Mouse (Mus musculus) limb, embryonic 14.5 days (tissue): ENCODE results near the gene Six5. TPM values are rescaled to one million over a fixed set of nuclear protein-coding genes. Genes with fewer than 3 reads are reported as not detected.
A peak's percentile ranks its signal among the peaks of the same experiment; 100 is the strongest.

ENCODE experiments used
- ATAC-seq: fragments of 200-750 bp; cut with Nextera tagmentation; 2 replicates; pipeline ENCODE4 v1.8.0; 2017; ENCODE audit warnings: low read depth, moderate number of reproducible peaks, moderate TSS enrichment; ENCODE audit not compliant: low FRiP score
- DNase-seq: peaks from one replicate; pipeline ENCODE4 v3.0.0-alpha.2; 2015; ENCODE audit warnings: low spot score
- H3K27ac ChIP-seq: fragments of 300-500 bp; sonication (generic); replicated peaks from 2 replicates; pipeline ENCODE4 v1.5.1; 2014; ENCODE audit warnings: low read depth, mild to moderate bottlenecking, low read length, moderate library complexity, mixed read lengths
- H3K27me3 ChIP-seq: fragments of 300-500 bp; sonication (generic); 2 replicates; pipeline ENCODE4 v1.6.1; 2014; ENCODE audit warnings: low read length, mixed read lengths; ENCODE audit not compliant: control insufficient read depth, insufficient read depth
- H3K36me3 ChIP-seq: fragments of 300-500 bp; sonication (generic); 2 replicates; pipeline ENCODE4 v1.6.1; 2014; ENCODE audit warnings: mild to moderate bottlenecking, low read length, moderate library complexity, mixed read lengths; ENCODE audit not compliant: control insufficient read depth, insufficient read depth
- H3K4me1 ChIP-seq: fragments of 300-500 bp; sonication (generic); 2 replicates; pipeline ENCODE4 v1.6.1; 2014; ENCODE audit warnings: antibody characterized with exemption, low read length, mixed read lengths; ENCODE audit not compliant: control insufficient read depth, insufficient read depth
- H3K4me2 ChIP-seq: fragments of 300-500 bp; sonication (generic); replicated peaks from 2 replicates; pipeline ENCODE4 v1.6.1; 2014; ENCODE audit warnings: low read depth, mild to moderate bottlenecking, low read length, moderate library complexity; ENCODE audit not compliant: severe bottlenecking
- H3K4me3 ChIP-seq: fragments of 300-500 bp; sonication (generic); replicated peaks from 2 replicates; pipeline ENCODE4 v1.5.1; 2014; ENCODE audit warnings: low read length
- H3K9ac ChIP-seq: fragments of 300-500 bp; sonication (generic); 2 replicates; pipeline ENCODE4 v1.6.1; 2014; ENCODE audit warnings: mild to moderate bottlenecking, low read depth, low read length, moderate library complexity; ENCODE audit not compliant: severe bottlenecking
- H3K9me3 ChIP-seq: fragments of 300-500 bp; sonication (generic); 2 replicates; pipeline ENCODE4 v1.6.1; 2016; ENCODE audit warnings: low read length; ENCODE audit not compliant: control insufficient read depth
- POLR2A ChIP-seq: fragments of 200-500 bp; IDR thresholded peaks from 2 replicates; pipeline ENCODE4 v1.8.0; 2012; ENCODE audit warnings: inconsistent platforms, mild to moderate bottlenecking, moderate library complexity, borderline replicate concordance; ENCODE audit not compliant: insufficient read depth, insufficient read length; ENCODE audit errors: extremely low read depth
- WGBS: fragments of 180-500 bp; shearing (Covaris S2); extraction: QIAGEN DNeasy Blood & Tissue Kit; methylation state at CpG from one replicate; pipeline ENCODE4 v1.1.7; 2014; 5-methylcytosine and 5-hydroxymethylcytosine counted together
- polyA plus RNA-seq, 2 experiments: library from polyadenylated mRNA; depleted of rRNA in 1 of 2; stranded (reverse) in 1 of 2; unstranded in 1 of 2; fragments of >200 nt; fragmentation: Nextera tagmentation in 1 of 2; extraction: Ambion mirVana in 1 of 2; gene quantifications; 2 replicates each; pipeline versions ENCODE4 v1.2.1 to v1.2.3; 2012 to 2014

Gene Six5
- polyA plus RNA-seq, 2 experiments: 19.1 to 103 TPM

DNA sequence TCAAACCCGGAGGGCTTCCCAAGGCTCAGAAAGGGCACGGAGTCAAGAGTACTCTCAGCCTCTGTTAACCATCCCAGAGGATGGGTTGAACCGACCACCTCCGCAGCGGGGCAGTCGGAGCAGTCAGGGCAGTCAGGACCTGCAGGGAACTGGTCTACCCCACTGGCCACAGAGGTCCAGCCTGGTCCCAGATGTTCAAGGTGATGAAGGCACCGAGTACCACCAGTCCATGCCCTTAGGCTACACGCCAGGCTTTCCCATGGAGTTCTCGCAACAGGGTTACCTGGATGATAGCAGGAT, 39.7 kb upstream of the Six5 start:
- 0 out of 2 replicates have a peak overlapping the region, but pooled peaks have one; percentile 21 for H3K9ac ChIP-seq
- H3K4me2 ChIP-seq: peak overlapping the region; percentile 34
- ATAC-seq (no peak), DNase-seq (no peak)
- H3K36me3 ChIP-seq: peaks cover 33% of the 10 kb centered on the region
- no peaks in the 10 kb centered on the region for H3K4me1 ChIP-seq
- TF ChIP-seq POLR2A: no peak
- H3K27ac ChIP-seq: no peak overlapping the region
- WGBS: 66% methylated on average over 9 of the region's 9 CpGs
- no peak overlapping the region for H3K4me3 ChIP-seq
- no peaks in the 10 kb centered on the region for H3K9me3 ChIP-seq
- no peaks in the 10 kb centered on the region for H3K27me3 ChIP-seq

DNA sequence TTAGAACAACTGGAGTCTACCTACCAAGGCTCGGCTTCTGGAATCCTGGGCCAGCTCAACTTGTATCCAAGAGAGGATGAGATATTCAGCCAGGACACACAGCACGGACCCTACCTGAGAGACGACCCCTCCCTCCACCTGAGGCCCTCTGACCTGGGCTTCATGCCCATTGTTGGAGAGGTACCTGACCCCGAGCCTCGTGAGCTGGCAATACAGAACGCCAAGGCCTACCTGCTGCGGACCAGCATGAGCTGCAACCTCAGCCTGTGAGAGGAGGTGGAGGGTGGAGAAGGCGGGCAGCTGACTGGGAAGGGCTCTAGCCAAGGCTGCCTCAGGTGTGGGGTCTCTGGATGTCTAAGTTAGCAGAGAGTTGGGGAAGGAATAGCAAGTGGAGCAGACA, 39.3 kb upstream of the Six5 start:
- Histone ChIP-seq H3K9me3 (no peaks in the 10 kb centered on the region), H3K27ac (no peak overlapping the region), H3K4me1 (no peaks in the 10 kb centered on the region), H3K9ac (no peak overlapping the region), H3K4me3 (no peak overlapping the region), H3K4me2 (no peak overlapping the region), H3K27me3 (no peaks in the 10 kb centered on the region), H3K36me3 (peaks cover 29% of the 10 kb centered on the region)
- ATAC-seq: no peak
- WGBS: 81% methylated on average over 8 of the region's 8 CpGs
- no peak for DNase-seq
- TF ChIP-seq POLR2A: no peak

DNA sequence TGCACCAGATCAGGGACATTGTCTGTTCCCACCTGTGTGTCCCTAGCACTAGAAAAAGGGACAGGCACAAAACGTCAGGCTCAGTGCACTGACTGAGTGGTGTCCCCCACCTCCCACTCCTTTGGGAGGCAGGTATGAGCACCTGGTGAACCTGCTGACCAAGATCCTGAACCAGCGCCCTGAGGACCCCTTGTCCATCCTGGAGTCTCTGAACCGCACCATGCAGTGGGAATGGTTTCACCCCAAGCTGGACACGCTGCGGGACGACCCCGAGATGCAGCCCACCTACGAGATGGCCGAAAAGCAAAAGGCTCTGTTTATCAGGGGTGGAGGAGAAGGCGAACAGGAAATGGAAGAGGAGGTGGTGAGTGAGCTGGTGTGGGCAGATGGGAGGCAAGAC, 37.0 kb upstream of the Six5 start:
- Histone ChIP-seq H3K9me3 (no peaks in the 10 kb centered on the region), H3K27ac (no peak overlapping the region), H3K9ac (no peak overlapping the region), H3K4me1 (no peaks in the 10 kb centered on the region), H3K4me2 (no peak overlapping the region), H3K36me3 (peaks cover 6% of the 10 kb centered on the region), H3K4me3 (no peak overlapping the region), H3K27me3 (no peaks in the 10 kb centered on the region)
- no peak for DNase-seq
- TF ChIP-seq POLR2A: no peak
- no peak for ATAC-seq
- 88% methylated on average over 10 of the region's 10 CpGs for WGBS

DNA sequence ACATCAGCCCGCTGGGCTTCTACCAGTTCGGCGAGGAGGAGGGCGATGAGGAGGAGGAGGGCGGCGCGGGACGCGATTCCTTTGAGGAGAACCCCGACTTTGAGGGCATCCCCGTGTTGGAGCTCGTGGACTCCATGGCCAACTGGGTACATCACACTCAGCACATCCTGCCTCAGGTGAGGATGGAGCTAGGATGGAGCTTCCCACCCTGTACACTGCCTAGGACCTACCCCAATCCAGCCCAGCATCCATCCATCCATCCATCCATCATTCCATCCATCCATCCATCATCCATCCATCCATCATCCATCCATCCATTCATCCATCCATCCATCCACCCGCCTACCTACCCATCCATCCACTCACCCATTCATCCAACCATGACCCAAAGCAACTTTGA, 28.5 kb upstream of the Six5 start:
- Histone ChIP-seq H3K36me3 (no peaks in the 10 kb centered on the region), H3K27me3 (peaks cover 31% of the 10 kb centered on the region), H3K27ac (no peak overlapping the region), H3K9me3 (no peaks in the 10 kb centered on the region), H3K9ac (no peak overlapping the region), H3K4me3 (peak overlapping the region; percentile 14), H3K4me1 (no peaks in the 10 kb centered on the region), H3K4me2 (peak overlapping the region; percentile 25; the same call in 1 of the 2 replicates)
- ATAC-seq (no peak), DNase-seq (no peak)
- TF ChIP-seq POLR2A: no peak
- WGBS: 44% methylated on average over 13 of the region's 13 CpGs

DNA sequence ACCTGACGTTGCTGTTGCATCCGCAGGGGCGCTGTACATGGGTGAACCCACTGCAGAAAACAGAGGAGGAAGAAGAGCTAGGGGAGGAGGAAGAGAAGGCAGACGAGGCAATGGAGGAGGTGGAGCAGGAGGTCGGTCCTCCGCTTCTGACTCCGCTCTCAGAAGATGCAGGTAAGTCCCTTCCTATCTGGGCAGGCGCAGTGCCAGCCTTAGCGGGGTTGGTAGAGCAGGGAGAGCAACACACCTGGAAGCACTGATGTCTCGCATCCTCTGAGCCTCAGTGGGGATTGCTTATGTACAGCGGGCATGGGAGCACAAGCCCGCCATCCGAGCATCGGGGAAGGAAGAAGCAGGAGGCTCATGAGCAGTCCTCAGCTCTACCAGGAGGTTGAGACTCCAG, 27.3 kb upstream of the Six5 start:
- Histone ChIP-seq H3K4me1 (no peaks in the 10 kb centered on the region), H3K4me2 (no peak overlapping the region), H3K36me3 (no peaks in the 10 kb centered on the region), H3K4me3 (no peak overlapping the region), H3K9ac (no peak overlapping the region), H3K9me3 (no peaks in the 10 kb centered on the region), H3K27ac (no peak overlapping the region), H3K27me3 (peaks cover 31% of the 10 kb centered on the region)
- no peak for ATAC-seq
- 40% methylated on average over 14 of the region's 14 CpGs for WGBS
- no peak for DNase-seq
- TF ChIP-seq POLR2A: no peak

DNA sequence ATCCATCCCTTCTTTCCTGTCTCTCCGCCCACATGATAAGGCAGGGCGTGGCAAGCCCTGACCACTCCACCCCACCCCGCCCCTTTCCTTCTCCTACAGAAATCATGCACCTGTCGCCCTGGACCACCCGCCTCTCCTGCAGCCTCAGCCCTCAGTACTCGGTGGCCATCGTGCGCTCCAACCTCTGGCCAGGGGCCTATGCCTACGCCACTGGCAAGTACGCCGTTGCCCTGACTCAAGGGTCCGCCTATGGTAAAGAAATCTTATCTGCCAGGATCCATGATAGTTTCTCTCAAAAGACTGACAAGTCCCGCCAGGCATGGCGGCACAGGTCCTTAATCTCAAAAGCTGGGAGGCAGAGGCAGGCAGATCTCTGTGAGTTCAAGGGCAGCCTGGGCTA, 26.5 kb upstream of the Six5 start:
- no peak overlapping the region for H3K27ac ChIP-seq
- H3K36me3 ChIP-seq: no peaks in the 10 kb centered on the region
- ATAC-seq (no peak), DNase-seq (no peak)
- no peak overlapping the region for H3K4me3 ChIP-seq
- 71% methylated on average over 9 of the region's 14 CpGs for WGBS
- H3K27me3 ChIP-seq: peaks cover 31% of the 10 kb centered on the region
- H3K9me3 ChIP-seq: no peaks in the 10 kb centered on the region
- no peak for TF ChIP-seq POLR2A
- H3K4me2 ChIP-seq: no peak overlapping the region
- H3K4me1 ChIP-seq: no peaks in the 10 kb centered on the region
- no peak overlapping the region for H3K9ac ChIP-seq
